Mouse (Mus musculus) MEL (cell line): ENCODE data around the gene Nmi.

Source experiments
- CHD1 ChIP-seq: IDR thresholded peaks from 2 replicates; pipeline ENCODE4 v1.6.1; 2012; ENCODE audit warnings: low read depth, mild to moderate bottlenecking, inconsistent platforms, low read length, improper control_type of control experiment
- CTCF ChIP-seq, 3 experiments: IDR thresholded peaks in 2 of 3; conservative IDR thresholded peaks in 1 of 3; 2 replicates each; pipeline ENCODE4 v1.5.1; 2011 to 2012; ENCODE audit warnings: low read length in 3 of 3, low read depth in 2 of 3, mild to moderate bottlenecking in 2 of 3, improper control_type of control experiment in 1 of 3, inconsistent platforms in 1 of 3, mixed read lengths in 1 of 3, moderate library complexity in 1 of 3; ENCODE audit not compliant: control insufficient read depth in 1 of 3, insufficient read depth in 1 of 3, poor library complexity in 1 of 3, severe bottlenecking in 1 of 3
- E2F4 ChIP-seq: IDR thresholded peaks from 2 replicates; pipeline ENCODE4 v1.6.1; 2011; ENCODE audit warnings: low read depth, low read length, improper control_type of control experiment, borderline replicate concordance
- EP300 ChIP-seq, 2 experiments: IDR thresholded peaks; 2 replicates each; pipeline ENCODE4 v1.6.1; 2011; ENCODE audit warnings: improper control_type of control experiment in 2 of 2, low read length in 2 of 2, low read depth in 1 of 2, mild to moderate bottlenecking in 1 of 2
- GATA1 ChIP-seq: IDR thresholded peaks from 2 replicates; pipeline ENCODE4 v1.6.1; 2011; ENCODE audit warnings: low read depth, low read length, improper control_type of control experiment
- HCFC1 ChIP-seq: IDR thresholded peaks from 2 replicates; pipeline ENCODE4 v1.6.1; 2012; ENCODE audit warnings: low read depth, mild to moderate bottlenecking, inconsistent platforms, low read length, improper control_type of control experiment, moderate library complexity
- KAT2A ChIP-seq: conservative IDR thresholded peaks from 2 replicates; pipeline ENCODE4 v1.6.1; 2012; ENCODE audit warnings: low read depth, low read length, improper control_type of control experiment, inconsistent platforms
- NELFE ChIP-seq: IDR thresholded peaks from 2 replicates; pipeline ENCODE4 v1.6.1; 2011; ENCODE audit warnings: low read depth, low read length, improper control_type of control experiment
- POLR2A ChIP-seq, 2 experiments: IDR thresholded peaks; 2 replicates each; pipeline ENCODE4 v1.6.1; 2011 to 2012; ENCODE audit warnings: low read length in 2 of 2, mild to moderate bottlenecking in 2 of 2, control low read depth in 1 of 2, improper control_type of control experiment in 1 of 2, low read depth in 1 of 2, moderate library complexity in 1 of 2; ENCODE audit not compliant: control insufficient read depth in 1 of 2, insufficient read depth in 1 of 2, poor library complexity in 1 of 2
- RAD21 ChIP-seq: IDR thresholded peaks from 2 replicates; pipeline ENCODE4 v1.6.1; 2011; ENCODE audit warnings: mild to moderate bottlenecking, low read depth, low read length, improper control_type of control experiment
- TBP ChIP-seq: IDR thresholded peaks from 2 replicates; pipeline ENCODE4 v1.8.0; 2011; ENCODE audit warnings: low read depth, low read length, improper control_type of control experiment
- TCF12 ChIP-seq: IDR thresholded peaks from 2 replicates; pipeline ENCODE4 v1.6.1; 2014; ENCODE audit warnings: low read depth, mild to moderate bottlenecking, inconsistent platforms, low read length, improper control_type of control experiment, moderate library complexity
- ZC3H11A ChIP-seq: IDR thresholded peaks from 2 replicates; pipeline ENCODE4 v1.6.1; 2012; ENCODE audit warnings: low read depth, mild to moderate bottlenecking, inconsistent platforms, low read length, improper control_type of control experiment
- ZNF384 ChIP-seq: IDR thresholded peaks from 2 replicates; pipeline ENCODE4 v1.6.1; 2012; ENCODE audit warnings: low read depth, mild to moderate bottlenecking, inconsistent platforms, low read length, improper control_type of control experiment

DNA sequence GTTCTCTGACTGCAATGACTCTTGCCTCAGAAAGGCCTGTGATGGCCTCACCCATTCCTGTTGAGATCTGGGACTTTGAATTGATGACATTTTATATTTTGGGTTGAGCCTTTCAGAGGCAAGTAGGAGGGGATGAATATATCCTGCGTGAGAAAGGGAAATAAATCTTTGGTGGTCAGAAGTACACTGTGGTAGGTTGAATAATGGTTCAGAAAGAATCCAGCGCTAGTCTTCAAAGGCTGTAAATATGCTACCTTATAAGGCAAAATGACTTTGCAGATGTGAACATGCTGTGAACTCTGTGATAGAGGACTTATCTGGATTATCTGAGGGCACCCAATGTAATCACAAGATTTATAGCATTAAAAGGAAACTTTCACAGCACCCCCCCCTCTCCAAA, 61.4 kb downstream of the Nmi start:
- TF ChIP-seq CTCF (IDR thresholded peaks at IDR 0.05 in 2 of 3, conservative IDR thresholded peaks at IDR 0.05 in 1 of 3; ENCODE audit: control insufficient read depth in 1 of 3, insufficient read depth in 1 of 3, low read depth in 2 of 3, low read length in 3 of 3, poor library complexity in 1 of 3, severe bottlenecking in 1 of 3) (no peak), KAT2A (no peak), POLR2A (IDR thresholded peaks at IDR 0.05; ENCODE audit: control insufficient read depth in 1 of 2, insufficient read depth in 1 of 2, low read depth in 1 of 2, low read length in 2 of 2, poor library complexity in 1 of 2) (no peak), EP300 (IDR thresholded peaks at IDR 0.05; ENCODE audit: low read depth in 1 of 2, low read length in 2 of 2) (no peak), TCF12 (no peak), ZNF384 (no peak), NELFE (no peak), ZC3H11A (no peak), HCFC1 (no peak), GATA1 (no peak), E2F4 (no peak), CHD1 (no peak), TBP (no peak), RAD21 (no peak)
